Mouse (Mus musculus) MEL (cell line): ENCODE data around the gene Acaa1a. TPM values are rescaled to one million over a fixed set of nuclear protein-coding genes. Genes with fewer than 3 reads are reported as not detected.

Experiments used
- DNase-seq: peaks from one replicate; pipeline ENCODE4 v3.0.0; 2011; ENCODE audit warnings: low read depth, low spot score
- H3K27ac ChIP-seq: 2 replicates; pipeline ENCODE4 v1.5.1; 2012; ENCODE audit warnings: low read depth, mild to moderate bottlenecking, control low read depth, low read length, moderate library complexity; ENCODE audit not compliant: control insufficient read depth
- H3K27me3 ChIP-seq, 2 experiments: fragments of 150-350 bp in 1 of 2; sonication (generic) in 1 of 2; 2 replicates each; pipeline ENCODE4 v1.6.1; 2012; ENCODE audit warnings: low read length in 2 of 2, mild to moderate bottlenecking in 2 of 2, improper control_type of control experiment in 1 of 2, moderate library complexity in 1 of 2; ENCODE audit not compliant: insufficient read depth in 2 of 2, control insufficient read depth in 1 of 2
- H3K36me3 ChIP-seq, 2 experiments: 2 replicates each; pipeline ENCODE4 v1.6.1; 2012 to 2014; ENCODE audit warnings: low read length in 2 of 2, improper control_type of control experiment in 1 of 2, inconsistent platforms in 1 of 2, mild to moderate bottlenecking in 1 of 2; ENCODE audit not compliant: insufficient read depth in 2 of 2, control insufficient read depth in 1 of 2
- H3K4me1 ChIP-seq, 2 experiments: fragments of 150-350 bp in 1 of 2; sonication (generic) in 1 of 2; 2 replicates each; pipeline ENCODE4 v1.6.1; 2012; ENCODE audit warnings: low read length in 2 of 2, improper control_type of control experiment in 1 of 2, mild to moderate bottlenecking in 1 of 2; ENCODE audit not compliant: insufficient read depth in 2 of 2, control insufficient read depth in 1 of 2
- H3K4me3 ChIP-seq, 2 experiments: fragments of 150-350 bp in 1 of 2; sonication (generic) in 1 of 2; 2 replicates each; pipeline ENCODE4 v1.5.1; 2012; ENCODE audit warnings: low read depth in 2 of 2, low read length in 2 of 2, mild to moderate bottlenecking in 2 of 2, moderate library complexity in 2 of 2, control low read depth in 1 of 2, improper control_type of control experiment in 1 of 2; ENCODE audit not compliant: control insufficient read depth in 1 of 2, insufficient read depth in 1 of 2
- H3K79me2 ChIP-seq: 2 replicates; pipeline ENCODE4 v1.6.1; 2012; ENCODE audit warnings: mild to moderate bottlenecking, low read length, moderate library complexity; ENCODE audit not compliant: control insufficient read depth, poor library complexity, insufficient read depth
- H3K9ac ChIP-seq: 2 replicates; pipeline ENCODE4 v1.6.1; 2012; ENCODE audit warnings: low read depth, mild to moderate bottlenecking, control low read depth, low read length, moderate library complexity; ENCODE audit not compliant: control insufficient read depth, poor library complexity, severe bottlenecking
- H3K9me3 ChIP-seq: fragments of 150-350 bp; sonication (generic); replicated peaks from 2 replicates; pipeline ENCODE4 v1.6.1; 2012; ENCODE audit warnings: mild to moderate bottlenecking, low read length, improper control_type of control experiment, moderate library complexity; ENCODE audit not compliant: insufficient read depth
- BHLHE40 ChIP-seq: IDR thresholded peaks from 2 replicates; pipeline ENCODE4 v1.6.1; 2012; ENCODE audit warnings: low read depth, mild to moderate bottlenecking, inconsistent platforms, low read length, improper control_type of control experiment, borderline replicate concordance
- CTCF ChIP-seq, 3 experiments: IDR thresholded peaks in 2 of 3; conservative IDR thresholded peaks in 1 of 3; 2 replicates each; pipeline ENCODE4 v1.5.1; 2011 to 2012; ENCODE audit warnings: low read length in 3 of 3, low read depth in 2 of 3, mild to moderate bottlenecking in 2 of 3, improper control_type of control experiment in 1 of 3, inconsistent platforms in 1 of 3, mixed read lengths in 1 of 3, moderate library complexity in 1 of 3; ENCODE audit not compliant: control insufficient read depth in 1 of 3, insufficient read depth in 1 of 3, poor library complexity in 1 of 3, severe bottlenecking in 1 of 3
- E2F4 ChIP-seq: IDR thresholded peaks from 2 replicates; pipeline ENCODE4 v1.6.1; 2011; ENCODE audit warnings: low read depth, low read length, improper control_type of control experiment, borderline replicate concordance
- ETS1 ChIP-seq: IDR thresholded peaks from 2 replicates; pipeline ENCODE4 v1.6.1; 2012; ENCODE audit warnings: low read depth, mild to moderate bottlenecking, inconsistent platforms, low read length, improper control_type of control experiment, moderate library complexity
- MAFK ChIP-seq: IDR thresholded peaks from 2 replicates; pipeline ENCODE4 v1.6.1; 2011; ENCODE audit warnings: low read depth, mild to moderate bottlenecking, low read length, improper control_type of control experiment, borderline replicate concordance
- MEF2A ChIP-seq: IDR thresholded peaks from 2 replicates; pipeline ENCODE4 v1.6.1; 2014; ENCODE audit warnings: low read depth, mild to moderate bottlenecking, inconsistent platforms, low read length, improper control_type of control experiment; ENCODE audit not compliant: poor library complexity, insufficient replicate concordance, severe bottlenecking; ENCODE audit errors: extremely low read depth
- MYB ChIP-seq: IDR thresholded peaks from 2 replicates; pipeline ENCODE4 v1.6.1; 2011; ENCODE audit warnings: mild to moderate bottlenecking, low read depth, low read length, improper control_type of control experiment
- MYC ChIP-seq: IDR thresholded peaks from 2 replicates; pipeline ENCODE4 v1.6.1; 2011; ENCODE audit warnings: low read depth, mild to moderate bottlenecking, low read length, improper control_type of control experiment, moderate library complexity
- NRF1 ChIP-seq: IDR thresholded peaks from 2 replicates; pipeline ENCODE4 v1.6.1; 2014; ENCODE audit warnings: low read depth, mild to moderate bottlenecking, inconsistent platforms, low read length, improper control_type of control experiment, moderate library complexity; ENCODE audit not compliant: poor library complexity, insufficient read depth, severe bottlenecking
- POLR2AphosphoS5 ChIP-seq: IDR thresholded peaks from 2 replicates; pipeline ENCODE4 v1.6.1; 2012; ENCODE audit warnings: low read depth, borderline replicate concordance, mild to moderate bottlenecking, inconsistent platforms, low read length, moderate library complexity, mixed read lengths
- RCOR1 ChIP-seq: IDR thresholded peaks from 2 replicates; pipeline ENCODE4 v1.6.1; 2012; ENCODE audit warnings: low read depth, mild to moderate bottlenecking, inconsistent platforms, low read length, improper control_type of control experiment
- TBP ChIP-seq: IDR thresholded peaks from 2 replicates; pipeline ENCODE4 v1.8.0; 2011; ENCODE audit warnings: low read depth, low read length, improper control_type of control experiment
- TCF12 ChIP-seq: IDR thresholded peaks from 2 replicates; pipeline ENCODE4 v1.6.1; 2014; ENCODE audit warnings: low read depth, mild to moderate bottlenecking, inconsistent platforms, low read length, improper control_type of control experiment, moderate library complexity
- USF1 ChIP-seq: IDR thresholded peaks from 2 replicates; pipeline ENCODE4 v1.6.1; 2014; ENCODE audit warnings: low read depth, mild to moderate bottlenecking, inconsistent platforms, low read length, improper control_type of control experiment, moderate library complexity
- USF2 ChIP-seq, 2 experiments: IDR thresholded peaks; 2 replicates each; pipeline ENCODE4 v1.6.1; 2011 to 2012; ENCODE audit warnings: improper control_type of control experiment in 2 of 2, low read length in 2 of 2, borderline replicate concordance in 1 of 2, inconsistent platforms in 1 of 2, low read depth in 1 of 2, mild to moderate bottlenecking in 1 of 2; ENCODE audit not compliant: insufficient read depth in 1 of 2
- ZKSCAN1 ChIP-seq: IDR thresholded peaks from 2 replicates; pipeline ENCODE4 v1.6.1; 2012; ENCODE audit warnings: low read depth, mild to moderate bottlenecking, inconsistent platforms, low read length, improper control_type of control experiment, moderate library complexity
- ZMIZ1 ChIP-seq: IDR thresholded peaks from 2 replicates; pipeline ENCODE4 v1.6.1; 2012; ENCODE audit warnings: low read depth, mild to moderate bottlenecking, inconsistent platforms, low read length, improper control_type of control experiment, moderate library complexity
- ZNF384 ChIP-seq: IDR thresholded peaks from 2 replicates; pipeline ENCODE4 v1.6.1; 2012; ENCODE audit warnings: low read depth, mild to moderate bottlenecking, inconsistent platforms, low read length, improper control_type of control experiment
- polyA plus RNA-seq, 2 experiments: library from polyadenylated mRNA; stranded (reverse) in 1 of 2; unstranded in 1 of 2; fragments of >175 nt in 1 of 2; fragments of >200 nt in 1 of 2; gene quantifications; 2 replicates each; pipeline versions ENCODE4 v1.2.1 to v1.2.4; 2012; ENCODE audit warnings: low replicate concordance in 2 of 2, low read depth in 1 of 2; ENCODE audit not compliant: insufficient read length in 2 of 2, insufficient read depth in 1 of 2, missing spikeins in 1 of 2
- total RNA-seq: library from RNA; depleted of rRNA; stranded (reverse); fragments of 300-350 nt; gene quantifications from 2 replicates; pipeline ENCODE4 v1.2.3, GENCODE M21; 2012

Acaa1a gene
- total and polyA plus RNA-seq, 3 experiments: 19.5 to 22.1 TPM; not detected in 1

DNA sequence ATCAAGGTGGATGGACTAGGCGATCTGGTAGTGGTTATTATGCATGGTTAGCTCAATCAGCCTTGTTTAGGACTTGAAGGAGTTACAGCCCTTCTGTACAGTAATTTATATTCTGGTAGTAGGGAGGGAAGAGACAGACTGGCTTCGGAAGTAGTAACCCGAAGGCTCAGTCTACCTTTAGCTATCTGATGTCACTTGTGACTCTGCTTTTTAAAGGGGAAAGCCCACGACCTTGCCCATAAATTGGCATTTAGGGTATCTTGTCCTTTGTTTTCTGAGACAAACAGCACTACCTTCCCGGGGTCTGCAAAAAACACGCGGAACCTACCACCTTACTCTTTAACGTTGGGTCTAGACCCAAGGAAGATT, 720 bp downstream of the Acaa1a start:
- DNase-seq: no peak
- H3K4me1 ChIP-seq: peaks cover 0 to 8% of the 10 kb centered on the region in 2 experiments; a peak in 3 of 4 replicates
- H3K79me2 ChIP-seq: peaks cover 9% of the 10 kb centered on the region
- H3K4me3 ChIP-seq: peak overlapping the region; percentile 77 to 92
- no peak for TF ChIP-seq CTCF (IDR thresholded peaks at IDR 0.05 in 2 of 3, conservative IDR thresholded peaks at IDR 0.05 in 1 of 3; ENCODE audit: control insufficient read depth in 1 of 3, insufficient read depth in 1 of 3, low read depth in 2 of 3, low read length in 3 of 3, poor library complexity in 1 of 3, severe bottlenecking in 1 of 3)
- TF ChIP-seq NRF1: no peak
- no peak for TF ChIP-seq BHLHE40
- TF ChIP-seq RCOR1: no peak
- no peak for TF ChIP-seq MYB
- TF ChIP-seq USF2 (IDR thresholded peaks at IDR 0.05; ENCODE audit: borderline replicate concordance in 1 of 2, insufficient read depth in 1 of 2, low read depth in 1 of 2, low read length in 2 of 2): no peak
- TF ChIP-seq ZNF384: no peak
- no peak for TF ChIP-seq TCF12
- TF ChIP-seq POLR2AphosphoS5: no peak
- TF ChIP-seq MEF2A: no peak
- no peak for TF ChIP-seq ZKSCAN1
- TF ChIP-seq USF1: no peak
- TF ChIP-seq MAFK: no peak
- TF ChIP-seq ZMIZ1: no peak
- TF ChIP-seq MYC: no peak
- no peak for TF ChIP-seq E2F4
- no peak for TF ChIP-seq TBP
- TF ChIP-seq ETS1: no peak
- TF ChIP-seq, all 39 proteins: peak for 0
- H3K9me3 ChIP-seq: no peaks in the 10 kb centered on the region
- peaks cover 0 to 2% of the 10 kb centered on the region in 2 experiments; a peak in 1 of 4 replicates for H3K36me3 ChIP-seq
- H3K9ac ChIP-seq: peak overlapping the region; percentile 92
- H3K27ac ChIP-seq: peak overlapping the region; percentile 85
- H3K27me3 ChIP-seq: no peaks in the 10 kb centered on the region
